Mouse (Mus musculus): ENCODE results near the gene Vmn1r72. TPM values are rescaled to one million over a fixed set of nuclear protein-coding genes. Genes with fewer than 3 reads are reported as not detected.

The Vmn1r72 gene
- polyA plus RNA-seq (2017; shearing (Covaris generic)) = under 1 TPM; 0.04 to 0.07 TPM

GRCm38 (mm10) chr7:11680047-11680446 is at the start of gene Vmn1r72:
TSS of gene Vmn1r72 (minus strand) at chr7:11680147.

Other genes with a start within 250 kb of the Vmn1r72 start
- gene Zscan4-ps2, start 165.8 kb downstream of the Vmn1r72 start, polyA plus RNA-seq (2017; shearing (Covaris generic)) = 1 to 10 TPM in 1 of 2 experiments, under 1 TPM in 1; 0.07 to 1.1 TPM
- gene Zscan4-ps3, start 70.8 kb downstream of the Vmn1r72 start, polyA plus RNA-seq (2017; shearing (Covaris generic)) = under 1 TPM in 1 of 2 experiments, not detected in 1; 0.87 TPM
- gene Vmn1r73, start 50.1 kb upstream of the Vmn1r72 start, polyA plus RNA-seq (2017; shearing (Covaris generic)) = under 1 TPM; 0.08 to 0.12 TPM
- under 1 TPM in 1 of 2 experiments, not detected in 1; 0.94 TPM for gene Vmn1r74, start 153.8 kb upstream of the Vmn1r72 start, polyA plus RNA-seq (2017; shearing (Covaris generic))
- under 1 TPM in 1 of 2 experiments, not detected in 1; 0.56 TPM for gene Vmn1r75, start 194.5 kb upstream of the Vmn1r72 start, polyA plus RNA-seq (2017; shearing (Covaris generic))